Mouse (Mus musculus) spleen, adult 18-20 months (tissue): Measurements from ENCODE around the gene Shb.

ENCODE experiments used
- DNase-seq, 2 experiments: peaks; one replicate each; pipeline ENCODE4 v3.0.0; 2022; ENCODE audit warnings: mixed read lengths in 2 of 2

Shb gene

GRCm38 (mm10) chr4:45532375-45532774, at the start of gene Shb:
Shb (minus strand) TSS chr4:45532470.
- peak in 1 of 2 experiments; percentile 40 for DNase-seq

DNA sequence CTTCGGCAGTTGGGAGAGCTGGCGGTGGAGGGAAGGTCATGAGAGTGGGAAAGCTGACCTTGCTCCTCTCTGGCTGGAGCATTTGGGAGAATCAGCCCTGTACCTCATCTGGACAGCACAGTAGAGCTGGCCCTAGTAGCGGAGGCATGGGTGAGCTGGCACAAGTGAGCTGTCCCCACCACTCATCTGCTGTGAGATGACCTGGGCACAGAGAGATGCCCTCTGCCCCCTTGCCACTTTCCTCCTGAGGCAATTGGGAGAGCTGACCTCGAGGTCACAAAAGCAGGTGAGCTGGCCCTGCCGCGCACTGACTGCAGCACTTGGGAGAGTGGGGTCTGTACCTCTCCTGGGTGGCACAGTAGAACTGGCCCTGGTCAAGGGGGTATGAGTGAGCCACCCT, 48.8 kb upstream of the Shb start:
- no peak for DNase-seq

- no peak for DNase-seq
Measured at GRCm38 (mm10) chr4:45578554-45579370, 46.5 kb upstream of the Shb start.

DNA sequence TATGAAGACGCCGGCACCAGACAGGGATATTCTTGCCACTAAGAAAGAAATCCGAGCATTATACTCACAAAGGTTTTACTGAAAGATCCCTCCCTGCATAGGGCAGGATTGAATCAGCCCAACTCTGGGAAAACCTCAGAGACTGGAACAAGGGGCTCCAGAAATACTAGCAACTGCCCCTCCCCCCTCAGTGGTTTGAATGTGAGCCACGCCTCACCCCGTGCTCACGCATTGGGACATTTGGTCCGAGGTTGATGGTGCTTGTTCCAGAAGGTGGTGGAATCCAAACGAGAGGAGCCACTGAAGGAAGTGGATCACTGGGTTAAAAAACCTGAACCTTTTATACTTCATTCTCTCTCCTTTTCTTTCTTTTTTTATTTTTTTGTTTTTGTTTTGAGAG, 45.4 kb upstream of the Shb start:
- DNase-seq = no peak

DNA sequence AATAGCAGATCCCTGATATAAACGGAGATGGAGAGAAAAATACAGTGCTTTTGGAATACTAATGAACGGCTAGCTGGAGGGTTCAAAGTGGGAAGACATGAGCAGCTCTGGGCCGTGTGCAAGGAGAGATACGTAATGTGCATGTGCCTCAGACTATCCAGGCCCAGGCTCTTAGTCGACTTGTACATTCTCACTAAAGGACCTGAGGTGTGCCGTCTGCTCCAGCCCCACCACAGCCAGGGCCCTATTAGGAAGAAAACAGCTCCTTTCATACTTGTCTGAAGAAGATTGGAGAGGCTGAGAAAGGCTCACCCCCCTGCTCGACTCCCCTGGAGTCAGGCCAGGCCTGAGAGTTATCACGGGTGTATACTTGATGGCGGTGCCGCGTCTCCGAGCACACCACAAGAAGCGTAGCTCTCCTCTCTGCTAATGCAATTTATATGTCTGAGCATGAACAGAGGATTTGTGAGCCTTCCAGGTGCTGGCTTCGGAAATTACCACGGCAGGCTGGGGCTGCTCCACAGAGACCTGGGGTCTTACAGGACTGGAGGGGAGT, 42.4 kb upstream of the Shb start:
- DNase-seq = no peak

- no peak for DNase-seq
Measured at GRCm38 (mm10) chr4:45569521-45569920, 37.3 kb upstream of the Shb start.

- DNase-seq = no peak
Measured at GRCm38 (mm10) chr4:45558211-45558610, 25.9 kb upstream of the Shb start.

GRCm38 (mm10) chr4:45552571-45552970, 20.3 kb upstream of the Shb start:
- DNase-seq = no peak

- DNase-seq = no peak
Measured at GRCm38 (mm10) chr4:45550970-45551369, 18.7 kb upstream of the Shb start.

GRCm38 (mm10) chr4:45549514-45549913, 17.2 kb upstream of the Shb start:
- no peak for DNase-seq

DNA sequence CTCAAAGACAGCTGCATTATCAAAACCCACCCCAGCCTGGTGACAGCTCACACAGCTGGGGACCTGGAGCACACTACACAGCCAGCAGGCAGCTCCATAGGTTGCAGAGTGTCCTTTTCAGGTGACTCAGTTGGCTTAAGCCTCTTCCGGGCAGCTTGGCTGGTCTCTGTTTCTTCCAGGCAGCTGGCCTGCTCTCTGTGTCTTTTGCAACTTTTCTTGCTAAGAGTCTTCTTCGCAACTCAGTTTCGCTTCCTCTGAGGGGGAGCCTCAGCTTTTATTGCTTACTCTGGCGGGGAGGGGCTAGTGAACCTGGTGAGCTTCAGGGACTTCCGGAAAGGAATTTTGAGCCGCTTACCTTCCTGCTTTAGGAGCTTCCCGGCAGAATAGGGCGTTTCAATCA, 13.6 kb upstream of the Shb start:
- no peak for DNase-seq

GRCm38 (mm10) chr4:45543481-45544051, 11.3 kb upstream of the Shb start:
- no peak for DNase-seq

DNA sequence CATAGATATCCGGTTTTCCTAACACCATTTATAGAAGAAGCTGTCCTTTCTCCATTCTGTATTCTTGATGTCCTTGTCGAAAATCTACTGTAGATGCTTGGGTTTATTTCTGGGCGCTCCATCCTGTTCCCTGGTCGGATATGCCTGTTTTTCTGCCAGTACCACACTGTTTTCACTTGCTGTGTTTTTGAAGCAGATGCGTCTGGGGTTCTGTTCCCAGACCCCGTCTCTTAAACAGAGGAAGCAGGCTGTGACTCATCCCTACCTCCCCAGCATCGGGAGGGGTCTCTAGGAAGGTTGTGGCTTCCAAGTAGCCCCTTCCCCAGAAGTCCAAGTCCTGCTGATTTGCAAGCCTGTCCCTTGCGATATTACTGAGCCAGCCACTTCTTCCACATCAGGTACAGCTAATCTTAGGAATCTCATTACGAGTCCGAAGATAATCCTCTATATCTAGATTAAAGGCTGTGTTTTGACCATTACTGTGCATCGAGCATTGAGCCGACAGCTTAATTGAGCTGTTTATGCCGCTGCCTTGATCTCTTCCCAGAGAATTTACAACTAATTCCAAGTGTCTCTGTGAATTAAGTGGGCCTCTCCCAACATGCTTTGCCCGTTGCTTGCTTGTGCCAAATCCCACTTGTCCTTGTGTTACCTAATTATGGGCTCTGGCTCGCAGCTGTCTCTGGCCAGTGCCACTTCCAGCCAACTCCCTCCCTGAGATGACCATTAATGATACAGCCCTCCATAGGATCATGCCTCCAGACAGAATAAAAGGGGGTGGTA, 8.1 kb upstream of the Shb start:
- no peak for DNase-seq

DNA sequence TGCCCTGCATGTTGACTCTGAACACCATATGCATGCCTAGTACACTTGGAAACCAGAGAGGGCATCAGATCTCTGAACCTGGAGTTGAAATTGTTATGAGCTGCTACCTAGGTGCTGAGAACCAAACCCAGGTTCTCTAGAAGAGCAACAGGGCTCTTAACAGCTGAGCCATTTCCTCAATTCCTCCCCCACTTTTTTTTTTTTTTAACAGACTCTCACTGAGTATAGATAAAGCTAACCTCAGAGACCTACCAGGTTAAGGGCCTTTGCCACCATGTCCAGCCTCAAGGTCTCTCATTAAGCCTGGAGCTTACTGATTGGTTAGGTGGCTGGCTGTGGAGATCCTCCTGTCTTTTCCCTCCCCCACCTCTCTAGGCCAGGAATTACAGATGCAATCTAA, 6.9 kb upstream of the Shb start:
- no peak for DNase-seq

DNA sequence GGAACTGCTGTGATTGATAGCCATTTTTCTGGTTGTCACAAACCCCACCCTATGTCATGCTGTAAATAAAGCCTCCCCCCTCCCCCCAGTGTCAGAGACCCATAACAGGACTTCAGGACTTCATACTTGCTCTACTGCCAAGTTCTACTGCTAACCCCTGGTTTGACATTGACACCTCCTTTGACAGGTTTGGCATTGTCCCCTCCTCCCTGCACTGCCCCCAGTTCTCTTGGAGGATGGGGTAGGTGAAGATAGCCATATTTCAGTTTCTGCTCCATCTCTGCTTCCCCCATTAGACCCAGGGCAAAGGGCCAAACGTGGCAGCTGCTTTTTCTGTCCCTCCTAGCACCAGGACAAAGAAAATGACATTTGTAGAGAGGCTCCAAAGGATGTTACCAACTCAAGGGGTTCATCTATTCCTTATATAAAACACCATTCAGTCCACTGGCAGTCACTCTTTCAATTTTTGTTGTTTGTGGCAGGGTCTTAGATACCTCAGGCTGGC, 1.2 kb upstream of the Shb start:
- no peak for DNase-seq

DNA sequence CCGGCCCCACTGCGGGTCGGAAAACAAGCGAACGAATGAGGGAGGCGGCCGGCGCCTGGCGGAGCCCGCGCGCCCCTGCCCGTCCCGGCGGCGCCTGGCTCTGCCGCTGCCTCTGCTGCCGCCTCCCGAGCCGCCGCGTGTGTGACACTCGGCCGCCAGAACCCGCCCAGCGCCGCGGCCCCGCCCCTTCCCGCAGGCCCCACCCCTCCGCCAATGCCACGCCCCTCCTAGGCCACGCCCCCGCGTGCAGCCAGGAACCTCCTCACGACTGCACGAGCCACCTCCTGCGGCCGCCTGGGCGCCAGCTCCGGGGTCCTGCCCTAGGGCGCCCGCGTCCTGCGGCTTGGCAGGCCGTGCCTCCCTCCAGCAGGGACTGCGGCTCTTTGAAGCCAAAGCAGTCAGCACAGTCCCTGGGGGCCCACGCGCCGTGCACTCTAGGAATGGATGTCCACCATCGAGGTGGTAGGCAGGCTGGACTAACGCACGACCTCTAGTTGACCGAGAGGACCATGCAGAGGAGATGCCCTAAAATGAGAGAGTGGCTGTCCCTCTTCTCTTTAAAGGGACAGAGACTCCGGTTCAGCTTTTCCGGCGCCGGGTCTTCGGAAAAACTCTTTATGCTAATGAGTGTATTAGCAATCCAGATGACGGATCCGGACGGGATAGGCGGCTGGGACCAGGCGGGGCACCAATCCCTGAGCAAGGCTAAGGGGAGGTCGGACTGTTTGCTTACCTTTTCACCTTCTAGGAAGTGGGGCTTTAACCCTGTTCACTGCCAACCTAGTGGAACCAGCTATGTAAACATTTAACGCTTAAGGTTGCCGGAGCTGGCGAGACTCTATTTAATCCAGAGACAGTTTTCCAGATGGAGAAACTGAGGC, 1.4 kb downstream of the Shb start:
- DNase-seq = peak; percentile 83 to 84

DNA sequence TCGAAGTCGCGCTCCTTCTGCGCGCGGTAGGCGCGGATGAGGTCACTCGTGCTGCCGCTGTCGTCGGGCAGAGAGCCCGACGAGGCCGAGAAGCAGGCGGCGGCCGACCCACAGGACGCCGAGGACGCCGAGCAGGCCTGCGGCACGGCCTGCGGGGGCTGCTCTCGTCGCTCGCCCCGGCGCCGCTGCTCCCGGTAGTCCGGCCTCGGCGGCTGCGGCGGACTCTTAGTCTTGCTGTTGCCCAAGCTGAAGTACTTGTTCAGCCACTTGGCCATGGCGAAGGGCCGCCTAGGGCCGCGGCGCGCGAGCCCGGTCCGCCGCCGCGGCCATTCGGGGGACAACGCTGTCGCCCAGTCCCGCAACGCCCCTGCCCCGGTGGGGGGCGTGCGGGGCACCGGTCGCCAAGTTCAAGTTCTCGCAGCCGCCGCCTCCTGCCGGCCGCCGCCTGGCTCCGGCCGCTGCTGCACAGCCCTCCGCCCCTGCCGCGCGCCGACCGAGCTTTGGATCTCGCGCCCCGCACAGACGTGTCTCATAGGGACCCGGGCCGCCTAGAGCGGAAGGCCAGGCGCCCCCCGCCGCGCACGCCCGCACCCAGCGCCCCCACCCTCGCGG, 2.2 kb downstream of the Shb start:
- DNase-seq = no peak

GRCm38 (mm10) chr4:45529201-45529985, 2.9 kb downstream of the Shb start:
- no peak for DNase-seq

- no peak for DNase-seq
Measured at GRCm38 (mm10) chr4:45528355-45529198, 3.7 kb downstream of the Shb start.
